Mouse (Mus musculus): Measurements from ENCODE around the gene Olfr1419. TPM values are rescaled to one million over a fixed set of nuclear protein-coding genes. Genes with fewer than 3 reads are reported as not detected.

The Olfr1419 gene
- not detected for polyA plus RNA-seq (2017; shearing (Covaris generic))

GRCm38 (mm10) chr19:11875006-11875405, at the start of gene Olfr1419:
Olfr1419 (minus strand) TSS chr19:11875106.

GRCm38 (mm10) chr19:11912037-11912532, 37.2 kb upstream of the Olfr1419 start, which contains the start of gene Patl1:
Patl1 (plus strand) TSS chr19:11912399.

GRCm38 (mm10) chr19:11886265-11886664, 11.4 kb upstream of the Olfr1419 start, which contains the start of gene Olfr1420:
Olfr1420 (plus strand) TSS chr19:11886565.

GRCm38 (mm10) chr19:11860966-11861365, 13.9 kb downstream of the Olfr1419 start, which contains the start of gene Olfr1418:
Olfr1418 (minus strand) TSS chr19:11861066.

GRCm38 (mm10) chr19:11839119-11839518, 35.8 kb downstream of the Olfr1419 start, which contains the start of gene Olfr1417:
Olfr1417 (minus strand) TSS chr19:11839219.

GRCm38 (mm10) chr19:11819143-11819700, 55.7 kb downstream of the Olfr1419 start, which contains the start of gene Stx3:
Stx3 (minus strand) TSS chr19:11819403.

Other genes starting within 250 kb of the Olfr1419 start
- not detected for gene Ms4a3, start 234.3 kb downstream of the Olfr1419 start, polyA plus RNA-seq (2017; shearing (Covaris generic))
- gene Oosp2, start 214.5 kb downstream of the Olfr1419 start, polyA plus RNA-seq (2017; shearing (Covaris generic)), result not detected
- gene Oosp1, start 184.0 kb downstream of the Olfr1419 start, polyA plus RNA-seq (2017; shearing (Covaris generic)), result not detected
- 0.64 TPM for gene Oosp3, start 178.1 kb downstream of the Olfr1419 start, polyA plus RNA-seq (2017; shearing (Covaris generic))
- not detected for gene Gif, start 127.6 kb downstream of the Olfr1419 start, polyA plus RNA-seq (2017; shearing (Covaris generic))
- gene Mrpl16, start 104.7 kb downstream of the Olfr1419 start, polyA plus RNA-seq (2017; shearing (Covaris generic)), result 34.4 TPM
- 1.6 TPM for gene Stx3, start 55.7 kb downstream of the Olfr1419 start, polyA plus RNA-seq (2017; shearing (Covaris generic))
- not detected for gene Olfr1417, start 35.9 kb downstream of the Olfr1419 start, polyA plus RNA-seq (2017; shearing (Covaris generic))
- gene Olfr1418, start 14.0 kb downstream of the Olfr1419 start, polyA plus RNA-seq (2017; shearing (Covaris generic)), result not detected
- not detected for gene Olfr1420, start 11.5 kb upstream of the Olfr1419 start, polyA plus RNA-seq (2017; shearing (Covaris generic))
- 29.6 TPM for gene Patl1, start 37.3 kb upstream of the Olfr1419 start, polyA plus RNA-seq (2017; shearing (Covaris generic))
- gene Osbp, start 90.8 kb upstream of the Olfr1419 start, polyA plus RNA-seq (2017; shearing (Covaris generic)), result 47.6 TPM
- gene Olfr1423, start 166.2 kb upstream of the Olfr1419 start, polyA plus RNA-seq (2017; shearing (Covaris generic)), result 0.09 TPM
- 0.21 TPM for gene Olfr1424, start 187.6 kb upstream of the Olfr1419 start, polyA plus RNA-seq (2017; shearing (Covaris generic))
- gene Olfr1425, start 202.6 kb upstream of the Olfr1419 start, polyA plus RNA-seq (2017; shearing (Covaris generic)), result not detected
- gene Olfr1426, start 216.9 kb upstream of the Olfr1419 start, polyA plus RNA-seq (2017; shearing (Covaris generic)), result not detected
- gene Olfr1427, start 228.2 kb upstream of the Olfr1419 start, polyA plus RNA-seq (2017; shearing (Covaris generic)), result not detected
- not detected for gene Olfr1428, start 240.8 kb upstream of the Olfr1419 start, polyA plus RNA-seq (2017; shearing (Covaris generic))
- gene Olfr76, start 248.1 kb upstream of the Olfr1419 start, polyA plus RNA-seq (2017; shearing (Covaris generic)), result not detected